Mouse (Mus musculus): Measurements from ENCODE around the gene Avpr2. TPM values are rescaled to one million over a fixed set of nuclear protein-coding genes. Genes with fewer than 3 reads are reported as not detected.

Gene Avpr2
- total RNA-seq, 2 experiments from 2014 or later = not detected

GRCm38 (mm10) chrX:73914827-73915703 is 23.2 kb downstream of the Avpr2 start:
- DNase-seq (ENCODE audit: low spot score in 2 of 2) = peak; percentile 59 to 67

GRCm38 (mm10) chrX:73916945-73917344 is 25.0 kb downstream of the Avpr2 start:
- DNase-seq (ENCODE audit: low spot score in 2 of 2) = no peak

- DNase-seq (ENCODE audit: low spot score in 2 of 2) = no peak
Observed at GRCm38 (mm10) chrX:73918631-73919030, 26.7 kb downstream of the Avpr2 start.

- DNase-seq (ENCODE audit: low spot score in 2 of 2) = peak in 1 of 2 experiments; percentile 19
Observed at GRCm38 (mm10) chrX:73921285-73921822, 29.5 kb downstream of the Avpr2 start.

- peak; percentile 78 to 80 for DNase-seq (ENCODE audit: low spot score in 2 of 2)
Observed at GRCm38 (mm10) chrX:73921823-73922549, 30.1 kb downstream of the Avpr2 start, which contains the start of the genes Arhgap4 and Naa10. Gene Arhgap4 (minus strand): TSS chrX:73921870. Gene Naa10 (minus strand): TSS chrX:73921944.

- no peak for DNase-seq (ENCODE audit: low spot score in 2 of 2)
Observed at GRCm38 (mm10) chrX:73922550-73922882, 30.6 kb downstream of the Avpr2 start.

GRCm38 (mm10) chrX:73930402-73931062 is 38.6 kb downstream of the Avpr2 start, which contains the start of gene Renbp:
Gene Renbp (minus strand): TSS chrX:73930850.
- peak; percentile 35 to 51 for DNase-seq (ENCODE audit: low spot score in 2 of 2)

GRCm38 (mm10) chrX:73931871-73932270 is 40.0 kb downstream of the Avpr2 start:
- no peak for DNase-seq (ENCODE audit: low spot score in 2 of 2)

GRCm38 (mm10) chrX:73941860-73942259 is 50.0 kb downstream of the Avpr2 start:
- no peak for DNase-seq (ENCODE audit: low spot score in 2 of 2)

GRCm38 (mm10) chrX:73942294-73942693 is 50.4 kb downstream of the Avpr2 start:
- DNase-seq (ENCODE audit: low spot score in 2 of 2) = no peak

Other genes with a start within 250 kb of the Avpr2 start
- 10 to 100 TPM; 10.6 to 11.7 TPM for gene Pnck, start 232.0 kb upstream of the Avpr2 start, total RNA-seq (2021)
- 10 to 100 TPM; 74.5 to 97.7 TPM for gene Slc6a8, start 219.0 kb upstream of the Avpr2 start, total RNA-seq (2021)
- 100 to 1,000 TPM; 289 to 309 TPM for gene Bcap31, start 175.9 kb upstream of the Avpr2 start, total RNA-seq (2021)
- 10 to 100 TPM; 24.0 to 24.3 TPM for gene Abcd1, start 175.5 kb upstream of the Avpr2 start, total RNA-seq (2021)
- under 1 TPM; 0.30 to 0.61 TPM for gene Plxnb3, start 135.0 kb upstream of the Avpr2 start, total RNA-seq (2021)
- gene Srpk3, start 117.7 kb upstream of the Avpr2 start, total RNA-seq (2021) = under 1 TPM in 1 of 2 experiments, not detected in 1; 0.74 TPM
- 100 to 1,000 TPM; 495 to 693 TPM for gene Idh3g, start 105.2 kb upstream of the Avpr2 start, total RNA-seq (2021)
- 100 to 1,000 TPM; 138 to 158 TPM for gene Ssr4, start 105.1 kb upstream of the Avpr2 start, total RNA-seq (2021)
- 1 to 10 TPM; 4.0 to 5.3 TPM for gene Pdzd4, start 67.1 kb upstream of the Avpr2 start, total RNA-seq (2021)
- gene L1cam, start 4.0 kb downstream of the Avpr2 start, total RNA-seq (2021) = 10 to 100 TPM in 1 of 2 experiments, 1 to 10 TPM in 1; 7.0 to 13.8 TPM
- 1 to 10 TPM; 3.1 to 4.2 TPM for gene Arhgap4, start 29.8 kb downstream of the Avpr2 start, total RNA-seq (2021)
- gene Naa10, start 29.8 kb downstream of the Avpr2 start, total RNA-seq (2021) = 10 to 100 TPM; 80.3 to 83.2 TPM
- gene Renbp, start 38.7 kb downstream of the Avpr2 start, total RNA-seq (2021) = 10 to 100 TPM; 22.0 to 29.6 TPM
- 10 to 100 TPM; 47.7 to 49.5 TPM for gene Hcfc1, start 74.3 kb downstream of the Avpr2 start, total RNA-seq (2021)
- 100 to 1,000 TPM; 116 to 120 TPM for gene Irak1, start 131.8 kb downstream of the Avpr2 start, total RNA-seq (2021)
- not detected for gene Opn1mw, start 235.4 kb downstream of the Avpr2 start, total RNA-seq (2021)
- gene Mecp2, start 243.3 kb downstream of the Avpr2 start, total RNA-seq (2021) = 10 to 100 TPM; 31.5 to 34.5 TPM

Measured in adrenal gland, adult 18-20 months (tissue).